Mouse (Mus musculus) frontal cortex, adult (tissue): ENCODE data around the gene Lbx1.
A peak's percentile ranks its signal among the peaks of the same experiment; 100 is the strongest.

ENCODE experiments used
- ATAC-seq: cut with Nextera tagmentation; 2 replicates; pipeline ENCODE4 v1.9.2; 2017; ENCODE audit warnings: mild to moderate bottlenecking, moderate library complexity, mixed read lengths; ENCODE audit not compliant: low TSS enrichment

The Lbx1 gene

GRCm38 (mm10) chr19:45235766-45236362 is at the start of gene Lbx1:
Gene Lbx1 (minus strand): TSS chr19:45235812.
- no peak for ATAC-seq

- peak; percentile 92 for ATAC-seq
Observed at GRCm38 (mm10) chr19:45283302-45283701, 47.7 kb upstream of the Lbx1 start.

GRCm38 (mm10) chr19:45276196-45276595 is 40.6 kb upstream of the Lbx1 start:
- no peak for ATAC-seq

GRCm38 (mm10) chr19:45271986-45272385 is 36.4 kb upstream of the Lbx1 start:
- no peak for ATAC-seq

GRCm38 (mm10) chr19:45262995-45263394 is 27.4 kb upstream of the Lbx1 start:
- ATAC-seq, result no peak

GRCm38 (mm10) chr19:45257414-45258326 is 22.1 kb upstream of the Lbx1 start:
- no peak for ATAC-seq

GRCm38 (mm10) chr19:45254806-45255205 is 19.2 kb upstream of the Lbx1 start:
- ATAC-seq, result no peak

- no peak for ATAC-seq
Observed at GRCm38 (mm10) chr19:45252436-45252835, 16.8 kb upstream of the Lbx1 start.

GRCm38 (mm10) chr19:45248691-45249090 is 13.1 kb upstream of the Lbx1 start:
- no peak for ATAC-seq

GRCm38 (mm10) chr19:45243918-45244700 is 8.5 kb upstream of the Lbx1 start:
- ATAC-seq, result no peak

- ATAC-seq, result no peak
Observed at GRCm38 (mm10) chr19:45243264-45243602, 7.6 kb upstream of the Lbx1 start.

GRCm38 (mm10) chr19:45242348-45243263 is 7.0 kb upstream of the Lbx1 start:
- ATAC-seq, result no peak

GRCm38 (mm10) chr19:45242017-45242347 is 6.4 kb upstream of the Lbx1 start:
- no peak for ATAC-seq

GRCm38 (mm10) chr19:45240026-45240425 is 4.4 kb upstream of the Lbx1 start:
- ATAC-seq, result no peak

GRCm38 (mm10) chr19:45239191-45239590 is 3.6 kb upstream of the Lbx1 start:
- no peak for ATAC-seq

GRCm38 (mm10) chr19:45237665-45238209 is 2.1 kb upstream of the Lbx1 start:
- no peak for ATAC-seq

- no peak for ATAC-seq
Observed at GRCm38 (mm10) chr19:45237099-45237498, 1.5 kb upstream of the Lbx1 start.

- no peak for ATAC-seq
Observed at GRCm38 (mm10) chr19:45236363-45236942, 841 bp upstream of the Lbx1 start.

GRCm38 (mm10) chr19:45235331-45235741 is 276 bp downstream of the Lbx1 start:
- no peak for ATAC-seq

GRCm38 (mm10) chr19:45234771-45235231 is 811 bp downstream of the Lbx1 start:
- no peak for ATAC-seq
